Mouse (Mus musculus) bone marrow macrophage, adult 2 months (primary cell): ENCODE results near the gene Prm1. TPM values are rescaled to one million over a fixed set of nuclear protein-coding genes. Genes with fewer than 3 reads are reported as not detected.

Experiments
- H3K27ac ChIP-seq: 2 replicates; pipeline ENCODE4 v1.5.1; 2012; ENCODE audit warnings: low read depth, low read length; ENCODE audit not compliant: insufficient read depth
- H3K4me1 ChIP-seq: 2 replicates; pipeline ENCODE4 v1.6.1; 2012; ENCODE audit warnings: low read length; ENCODE audit not compliant: control insufficient read depth, insufficient read depth
- H3K4me3 ChIP-seq: 2 replicates; pipeline ENCODE4 v1.5.1; 2012; ENCODE audit warnings: mild to moderate bottlenecking, low read length, moderate library complexity; ENCODE audit not compliant: insufficient read depth
- CTCF ChIP-seq: IDR thresholded peaks from 2 replicates; pipeline ENCODE4 v1.5.1; 2012; ENCODE audit warnings: low read depth, mild to moderate bottlenecking, low read length, moderate library complexity
- POLR2A ChIP-seq: IDR thresholded peaks from 2 replicates; pipeline ENCODE4 v1.6.1; 2012; ENCODE audit warnings: mild to moderate bottlenecking, low read depth, low read length, borderline replicate concordance
- polyA plus RNA-seq: library from polyadenylated mRNA; stranded (reverse); fragments of >200 nt; gene quantifications from 2 replicates; pipeline ENCODE4 v1.2.4, GENCODE M21; 2012; ENCODE audit not compliant: missing spikeins, insufficient read depth, insufficient read length

The Prm1 gene
- polyA plus RNA-seq, 1 experiment = not detected

DNA sequence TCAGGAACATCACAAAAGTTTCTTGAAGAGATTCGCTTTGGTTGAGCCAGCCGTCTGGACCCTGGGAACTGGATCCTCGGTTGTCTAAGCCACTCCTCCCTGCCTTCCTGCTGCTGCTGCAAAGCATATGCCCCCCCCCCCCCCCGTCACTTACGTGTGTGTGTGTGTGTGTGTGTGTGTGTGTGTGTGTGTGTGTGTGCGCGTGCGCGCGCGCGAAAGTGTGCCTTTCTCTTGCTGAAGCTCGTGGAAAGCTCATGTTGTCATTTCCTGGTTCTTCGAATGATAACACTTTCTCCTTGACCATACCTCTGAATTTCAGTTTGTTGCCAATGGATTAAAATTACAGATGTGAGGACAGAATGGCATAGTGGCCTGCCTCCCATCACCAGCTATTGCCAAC lies 34.4 kb upstream of the Prm1 start:
- Histone ChIP-seq H3K27ac (no peak overlapping the region), H3K4me1 (peaks cover 23% of the 10 kb centered on the region), H3K4me3 (no peak overlapping the region)
- TF ChIP-seq CTCF (no peak), POLR2A (no peak)

DNA sequence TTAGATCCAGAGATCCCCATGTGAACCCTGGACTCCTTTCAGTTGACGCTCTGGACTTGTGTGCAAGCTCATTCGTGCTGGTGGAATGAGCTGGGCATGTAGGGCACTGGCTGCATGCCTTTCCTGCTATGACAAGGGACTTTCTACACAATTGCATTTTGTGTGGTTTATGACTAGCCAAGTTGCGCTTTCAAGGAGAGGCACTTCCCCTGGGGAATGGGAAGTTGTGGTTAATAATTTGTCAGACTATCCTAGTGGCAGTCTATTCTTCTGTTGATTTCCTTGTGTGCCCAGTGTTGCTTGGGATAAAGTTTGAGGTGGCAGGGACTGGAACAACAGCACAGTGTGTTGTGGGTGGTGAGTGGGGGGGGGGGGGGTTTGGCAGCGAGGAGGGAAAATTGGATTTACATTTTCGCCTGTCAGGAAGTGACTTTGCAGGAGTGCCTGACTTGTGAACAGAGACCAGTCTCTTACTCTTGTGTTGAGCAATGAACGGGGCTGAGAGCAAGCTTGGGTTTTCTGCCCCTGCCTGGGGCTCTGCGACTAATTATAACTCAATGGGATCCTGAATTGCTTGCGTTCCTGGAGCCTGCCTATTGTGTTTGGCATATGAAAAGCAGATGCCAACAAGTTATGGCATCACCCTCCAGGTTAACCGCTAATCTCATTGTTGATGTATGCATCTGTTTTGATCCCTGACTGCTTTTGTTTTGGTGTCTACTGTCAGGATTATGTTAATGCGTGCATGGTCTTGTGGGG lies 33.0 kb upstream of the Prm1 start:
- no peak overlapping the region for H3K4me3 ChIP-seq
- no peak overlapping the region for H3K27ac ChIP-seq
- TF ChIP-seq POLR2A (no peak), CTCF (no peak)
- peaks cover 20% of the 10 kb centered on the region for H3K4me1 ChIP-seq

- no peak overlapping the region for H3K4me3 ChIP-seq
- peaks cover 20% of the 10 kb centered on the region for H3K4me1 ChIP-seq
- H3K27ac ChIP-seq = no peak overlapping the region
- TF ChIP-seq CTCF (no peak; the same call in 1 of the 2 replicates), POLR2A (no peak)
Measured at GRCm38 (mm10) chr16:10837903-10838302, 32.3 kb upstream of the Prm1 start.

DNA sequence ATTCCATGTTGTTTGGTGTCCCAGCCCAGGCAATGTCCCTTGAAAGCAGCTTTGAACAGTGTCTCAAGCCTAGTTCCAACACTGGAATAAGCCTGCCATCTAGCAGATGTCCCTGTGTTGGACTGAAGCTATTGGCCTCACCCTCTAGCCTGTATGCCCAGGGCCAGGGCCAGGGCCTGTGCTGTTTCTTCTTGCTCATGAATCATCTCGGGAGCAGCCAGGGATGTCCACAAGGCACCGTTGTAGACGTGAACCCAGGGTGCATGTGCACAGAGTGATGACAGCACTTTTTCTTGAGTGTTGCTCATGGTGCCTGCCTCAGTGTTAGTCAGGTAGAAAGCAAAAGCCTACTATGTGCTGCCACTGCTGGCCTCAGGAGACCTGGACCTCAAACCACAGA lies 31.6 kb upstream of the Prm1 start:
- TF ChIP-seq POLR2A (no peak), CTCF (no peak)
- no peak overlapping the region for H3K4me3 ChIP-seq
- no peak overlapping the region for H3K27ac ChIP-seq
- H3K4me1 ChIP-seq = peaks cover 20% of the 10 kb centered on the region

- Histone ChIP-seq H3K27ac (no peak overlapping the region), H3K4me3 (no peak overlapping the region), H3K4me1 (peaks cover 20% of the 10 kb centered on the region)
- TF ChIP-seq POLR2A = no peak
- TF ChIP-seq CTCF = no peak
Measured at GRCm38 (mm10) chr16:10836388-10836787, 30.7 kb upstream of the Prm1 start.

DNA sequence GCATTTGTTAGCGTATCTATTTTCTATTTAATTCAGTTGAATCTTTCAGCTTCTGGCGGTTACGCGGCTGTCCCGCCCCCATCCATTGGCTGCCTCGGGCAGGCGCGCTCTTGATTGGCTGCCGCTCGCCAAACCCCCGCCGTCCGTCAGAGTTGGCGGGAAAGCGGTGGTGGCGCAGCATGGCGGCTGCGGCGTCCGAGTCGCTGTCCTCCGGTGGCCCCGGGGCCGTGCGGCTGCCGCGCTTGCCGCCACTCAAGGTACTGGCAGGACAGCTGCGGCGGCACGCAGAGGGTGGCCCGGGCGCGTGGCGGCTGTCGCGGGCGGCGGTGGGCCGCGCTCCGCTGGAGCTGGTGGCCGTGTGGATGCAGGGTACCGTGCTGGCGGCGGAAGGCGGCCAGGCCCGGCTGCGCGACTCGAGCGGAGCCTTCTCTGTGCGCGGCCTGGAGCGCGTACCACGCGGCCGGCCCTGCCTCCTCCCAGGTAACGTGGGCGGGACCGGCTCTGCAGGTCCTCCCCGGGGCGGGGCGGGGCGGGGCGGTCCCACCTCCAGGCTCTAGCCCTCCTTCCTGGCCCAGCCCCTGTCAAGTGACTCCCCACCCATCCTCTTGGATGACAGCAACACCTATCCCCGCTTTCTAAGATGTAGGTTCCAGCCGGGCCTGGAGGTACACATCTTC lies 29.4 kb upstream of the Prm1 start, which contains the start of gene Rmi2:
Rmi2 (plus strand) TSS at position 149 of the 677 bp plus-strand sequence.
- no peak for TF ChIP-seq POLR2A
- TF ChIP-seq CTCF = no peak
- H3K27ac ChIP-seq = no peak within 1 kb of the TSS
- peaks cover 20% of the 10 kb centered on the region for H3K4me1 ChIP-seq
- H3K4me3 ChIP-seq = peak within 1 kb of the TSS; percentile 65

- peaks cover 16% of the 10 kb centered on the region for H3K4me1 ChIP-seq
- H3K4me3 ChIP-seq = peak overlapping the region; percentile 65
- no peak for TF ChIP-seq POLR2A
- no peak for TF ChIP-seq CTCF
- no peak overlapping the region for H3K27ac ChIP-seq
Measured at GRCm38 (mm10) chr16:10834542-10834910, 28.9 kb upstream of the Prm1 start.

DNA sequence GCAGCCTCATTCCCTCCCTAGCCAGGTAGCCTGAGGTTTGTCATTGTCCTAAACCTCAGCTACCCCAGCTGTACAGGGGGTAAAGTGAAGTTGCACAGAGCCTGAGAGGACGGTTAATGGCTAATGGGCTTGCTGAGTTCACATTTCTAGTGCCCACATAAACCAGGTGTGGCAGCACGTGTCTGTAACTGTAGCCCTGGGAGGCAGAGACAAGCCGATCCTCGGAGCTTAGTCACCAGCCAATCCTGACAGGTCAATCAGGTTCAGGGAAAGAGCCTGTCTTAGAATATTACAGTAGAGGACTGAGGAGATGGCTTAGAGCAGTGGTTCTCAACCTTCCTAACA lies 22.8 kb upstream of the Prm1 start:
- Histone ChIP-seq H3K4me1 (no peaks in the 10 kb centered on the region), H3K27ac (no peak overlapping the region), H3K4me3 (no peak overlapping the region)
- no peak for TF ChIP-seq POLR2A
- TF ChIP-seq CTCF = no peak

- Histone ChIP-seq H3K27ac (no peak overlapping the region), H3K4me3 (no peak overlapping the region), H3K4me1 (no peaks in the 10 kb centered on the region)
- TF ChIP-seq CTCF (no peak), POLR2A (no peak)
Measured at GRCm38 (mm10) chr16:10827766-10828460, 22.3 kb upstream of the Prm1 start.

GRCm38 (mm10) chr16:10827269-10827668 lies 21.6 kb upstream of the Prm1 start:
- TF ChIP-seq POLR2A = no peak
- TF ChIP-seq CTCF = no peak
- H3K4me1 ChIP-seq = no peaks in the 10 kb centered on the region
- no peak overlapping the region for H3K4me3 ChIP-seq
- no peak overlapping the region for H3K27ac ChIP-seq
